Mouse (Mus musculus) gastrocnemius, postnatal 4 days (tissue): ENCODE data around the gene Pum2. TPM values are rescaled to one million over a fixed set of nuclear protein-coding genes. Genes with fewer than 3 reads are reported as not detected.
A peak's percentile ranks its signal among the peaks of the same experiment; 100 is the strongest.

Experiments
- DNase-seq, 2 experiments: peaks; one replicate each; pipeline ENCODE4 v3.0.0; 2021 to 2022; ENCODE audit warnings: low spot score in 2 of 2, mixed read lengths in 2 of 2
- total RNA-seq, 2 experiments: library from RNA; stranded (reverse); gene quantifications; 2 replicates each; pipeline ENCODE4 v1.2.3; 2021

Gene Pum2
- total RNA-seq, 2 experiments from 2014 or later = 92.8 to 94.9 TPM

- no peak for DNase-seq
Measured at GRCm38 (mm10) chr12:8759115-8759514, 85.2 kb downstream of the Pum2 start.

DNA sequence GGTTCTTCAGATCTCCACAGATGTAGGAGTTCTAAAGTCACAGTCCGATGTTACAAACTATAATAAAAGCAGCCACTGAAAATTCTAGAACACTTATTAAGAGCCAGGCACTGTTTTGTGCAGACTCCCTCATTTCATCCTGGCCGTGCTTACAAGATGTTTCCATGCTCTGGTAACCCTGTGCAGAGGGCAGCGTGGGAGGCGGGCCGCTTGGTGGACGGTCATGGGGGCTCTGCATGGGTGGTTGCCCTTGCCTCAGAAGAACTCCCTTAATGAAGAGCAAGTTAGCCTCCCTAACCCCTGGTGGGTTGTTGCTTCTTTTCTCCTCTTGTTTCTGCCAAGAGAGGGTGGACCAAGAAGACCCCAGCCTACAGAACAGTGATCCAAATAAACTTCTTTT is 85.8 kb downstream of the Pum2 start:
- no peak for DNase-seq

GRCm38 (mm10) chr12:8760561-8760960 is 86.6 kb downstream of the Pum2 start:
- DNase-seq = no peak

GRCm38 (mm10) chr12:8761058-8761457 is 87.1 kb downstream of the Pum2 start:
- DNase-seq = no peak

DNA sequence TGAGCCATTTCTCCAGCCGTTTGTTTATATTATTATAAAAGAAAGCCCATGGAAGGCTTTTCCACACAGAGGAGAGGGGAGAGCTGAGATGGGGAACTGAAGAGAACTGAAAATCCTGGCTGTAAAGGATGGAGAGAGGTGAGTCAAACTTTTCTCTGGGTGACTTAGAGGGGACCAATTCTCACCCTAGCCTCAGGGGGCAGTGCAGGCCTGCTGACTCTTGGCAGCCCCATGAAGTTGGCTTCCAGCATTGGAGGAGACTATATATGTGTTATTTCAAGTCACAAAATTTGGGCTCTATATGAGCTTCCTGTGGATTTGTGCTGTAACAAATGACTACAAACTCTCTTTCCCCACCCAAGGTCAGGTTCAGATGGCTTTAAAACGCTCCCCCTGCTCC is 88.7 kb downstream of the Pum2 start:
- no peak for DNase-seq

DNA sequence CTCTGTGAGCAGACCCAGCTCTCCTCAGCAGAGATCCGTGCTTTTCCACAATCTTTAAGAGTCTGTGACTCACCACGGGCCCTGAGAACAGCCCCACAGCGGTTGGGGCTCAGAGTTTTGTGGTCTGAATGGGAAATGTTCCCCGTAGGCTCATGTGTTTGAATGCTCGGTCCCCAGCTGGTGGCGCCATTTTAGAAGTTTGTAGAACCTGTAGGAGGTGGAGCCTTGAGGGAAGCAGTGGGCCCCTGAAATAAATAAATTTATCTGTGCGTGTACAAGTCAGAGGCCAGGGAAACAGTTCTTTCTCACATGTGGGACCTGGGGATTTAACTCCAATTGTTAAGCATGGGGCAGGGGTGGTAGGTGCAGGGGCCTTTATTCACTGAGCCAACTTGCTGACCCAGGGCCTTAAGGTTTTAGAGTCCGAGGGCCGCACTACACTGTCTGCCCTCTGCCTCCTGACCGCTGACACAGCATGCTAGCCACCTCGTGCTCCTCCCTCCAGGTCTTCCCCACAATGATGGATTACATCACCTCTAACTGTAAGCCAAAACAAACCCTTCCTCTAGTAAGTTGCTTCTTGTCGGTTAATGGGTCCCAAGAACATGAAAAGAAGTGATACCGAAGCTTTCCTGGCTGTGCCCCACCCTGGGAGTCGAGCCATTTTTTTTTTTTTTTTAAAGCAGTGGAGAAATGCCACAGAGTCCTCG is 90.4 kb downstream of the Pum2 start:
- no peak for DNase-seq

GRCm38 (mm10) chr12:8770946-8771843 is 97.3 kb downstream of the Pum2 start, which contains the start of gene Sdc1:
Gene Sdc1, plus strand, starts transcription at chr12:8771323.
- peak; percentile 67 to 81 for DNase-seq

- DNase-seq = peak in 1 of 2 experiments; percentile 41
Measured at GRCm38 (mm10) chr12:8771844-8772380, 98.0 kb downstream of the Pum2 start.

- DNase-seq = peak; percentile 62 to 72
Measured at GRCm38 (mm10) chr12:8772451-8773143, 98.7 kb downstream of the Pum2 start.

- no peak for DNase-seq
Measured at GRCm38 (mm10) chr12:8773336-8773735, 99.4 kb downstream of the Pum2 start.

DNA sequence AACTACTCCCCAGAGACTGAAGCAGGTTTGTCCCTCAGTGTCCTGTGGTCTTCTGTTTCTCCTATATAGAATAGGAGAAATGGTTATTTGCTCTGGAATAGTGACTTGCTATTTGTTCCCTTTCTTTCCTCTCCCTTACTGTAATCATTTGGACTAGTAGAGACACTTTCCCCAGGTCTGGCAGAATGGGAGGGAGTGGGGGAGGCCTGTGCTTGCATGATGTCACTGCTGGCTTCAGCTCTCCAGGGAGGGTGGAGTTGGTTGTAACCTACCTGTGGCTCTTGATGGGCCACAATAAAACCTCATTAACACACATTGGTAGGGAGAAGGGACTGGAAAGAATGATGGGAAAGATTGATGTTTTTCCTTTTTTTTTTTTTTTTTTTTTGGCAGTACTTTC is 100.2 kb downstream of the Pum2 start:
- no peak for DNase-seq

DNA sequence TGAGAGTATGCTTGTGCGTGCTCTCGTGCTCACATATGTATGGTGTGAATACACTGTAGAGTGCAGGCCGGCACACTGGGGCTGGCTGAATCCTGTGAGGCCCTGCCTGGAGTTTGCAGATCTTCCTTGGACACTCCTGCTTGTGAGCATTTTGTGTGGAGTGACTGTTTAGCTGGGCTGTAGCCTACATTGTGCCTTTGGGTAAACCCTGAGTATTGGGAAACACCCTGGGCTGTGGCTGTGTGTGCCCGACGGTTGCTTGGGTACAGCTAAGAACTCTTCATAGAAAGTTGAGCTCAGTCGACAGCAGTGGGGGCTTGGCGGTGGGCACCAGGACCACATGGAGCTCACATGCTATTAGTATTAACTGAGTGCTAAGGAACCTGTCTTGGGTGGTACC is 102.3 kb downstream of the Pum2 start:
- no peak for DNase-seq

GRCm38 (mm10) chr12:8776741-8777140 is 102.8 kb downstream of the Pum2 start:
- DNase-seq = no peak

GRCm38 (mm10) chr12:8778106-8778505 is 104.2 kb downstream of the Pum2 start:
- no peak for DNase-seq

GRCm38 (mm10) chr12:8779851-8780250 is 105.9 kb downstream of the Pum2 start:
- DNase-seq = no peak

DNA sequence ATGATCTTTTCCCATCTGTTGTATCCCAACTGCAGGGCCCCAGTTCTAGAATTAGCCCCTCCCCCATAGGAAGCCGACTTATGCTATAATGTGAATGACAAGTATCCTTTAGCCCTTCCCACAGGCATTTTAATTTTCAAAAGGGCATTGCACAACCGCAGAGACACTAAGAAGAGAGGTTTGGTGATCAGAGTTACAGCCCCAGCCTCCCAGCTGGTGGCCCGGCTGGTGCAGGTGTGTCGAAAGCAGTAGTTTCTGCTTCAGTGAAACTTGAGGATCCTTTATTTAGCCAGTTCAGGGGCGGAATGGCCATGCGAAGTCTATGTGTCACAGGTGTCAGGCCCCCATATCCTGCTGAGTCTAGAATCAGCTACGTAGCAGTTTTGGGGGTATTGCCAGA is 107.2 kb downstream of the Pum2 start:
- DNase-seq = no peak

DNA sequence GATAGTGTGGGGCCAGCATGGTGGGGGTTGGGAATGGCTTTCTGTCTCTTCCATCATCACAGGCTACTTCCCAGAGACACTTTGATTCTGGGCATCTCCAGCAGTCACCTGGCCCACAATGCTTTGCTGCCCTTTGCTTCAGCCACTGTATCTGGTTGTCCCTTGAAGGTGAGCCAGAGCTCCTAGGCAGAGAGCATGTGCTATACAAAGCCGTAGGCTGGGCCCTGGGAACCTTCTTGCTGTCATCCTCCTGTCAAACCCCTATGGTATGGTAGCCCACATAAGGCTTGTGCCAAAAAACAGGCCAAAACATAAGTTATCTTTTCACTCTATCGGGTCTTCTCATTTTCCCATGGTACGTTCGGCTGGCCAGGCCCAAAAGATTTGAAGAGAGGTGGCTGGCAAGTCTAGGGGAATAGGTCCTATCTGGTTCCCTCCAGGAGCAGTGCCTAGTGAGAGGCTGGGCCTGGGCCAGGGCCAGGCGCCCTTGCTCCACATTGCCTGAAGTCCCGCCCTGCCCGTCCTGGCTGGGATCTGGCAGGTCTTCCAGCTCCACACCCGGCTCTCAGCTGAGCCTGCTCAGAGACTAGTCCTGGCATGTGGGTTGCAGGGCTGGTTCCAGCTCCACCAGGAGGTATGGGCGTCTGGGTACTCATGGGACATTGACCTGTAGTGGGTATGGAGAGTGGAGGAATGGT is 107.9 kb downstream of the Pum2 start:
- peak in 1 of 2 experiments; percentile 48 for DNase-seq

GRCm38 (mm10) chr12:8782565-8782964 is 108.6 kb downstream of the Pum2 start:
- no peak for DNase-seq

DNA sequence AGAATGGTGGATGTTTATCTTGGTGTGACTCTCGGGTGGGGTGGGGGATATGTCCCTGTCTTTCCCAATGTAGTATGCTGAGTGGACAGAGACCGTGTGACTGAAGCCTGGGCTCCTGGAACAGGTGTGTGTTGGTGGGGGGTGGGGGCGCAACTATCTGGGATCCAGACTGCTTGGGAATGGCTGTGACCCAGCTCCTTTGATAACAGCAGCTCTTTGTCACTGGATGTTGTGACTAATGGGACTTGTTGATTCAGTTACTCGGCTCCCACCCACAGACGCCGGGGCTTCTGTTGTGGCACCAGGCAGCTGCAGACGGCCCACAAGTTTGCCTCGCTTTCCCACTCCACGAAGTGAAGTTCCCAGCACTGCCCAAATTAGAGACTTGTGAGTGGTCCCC is 110.3 kb downstream of the Pum2 start:
- DNase-seq = no peak

GRCm38 (mm10) chr12:8786476-8786875 is 112.5 kb downstream of the Pum2 start:
- DNase-seq = no peak
